Mouse (Mus musculus) testis, postnatal 14 days (tissue): Measurements from ENCODE around the gene Slc5a6.
A peak's percentile ranks its signal among the peaks of the same experiment; 100 is the strongest.
"Not testable (repeated sequence)": the region's sequence is repeated elsewhere in the genome, so short reads cannot be mapped to it uniquely, and the experiment has no call there.

Experiments
- DNase-seq: peaks from one replicate; pipeline ENCODE4 v3.0.0; 2021; ENCODE audit warnings: low spot score

Gene Slc5a6

DNA sequence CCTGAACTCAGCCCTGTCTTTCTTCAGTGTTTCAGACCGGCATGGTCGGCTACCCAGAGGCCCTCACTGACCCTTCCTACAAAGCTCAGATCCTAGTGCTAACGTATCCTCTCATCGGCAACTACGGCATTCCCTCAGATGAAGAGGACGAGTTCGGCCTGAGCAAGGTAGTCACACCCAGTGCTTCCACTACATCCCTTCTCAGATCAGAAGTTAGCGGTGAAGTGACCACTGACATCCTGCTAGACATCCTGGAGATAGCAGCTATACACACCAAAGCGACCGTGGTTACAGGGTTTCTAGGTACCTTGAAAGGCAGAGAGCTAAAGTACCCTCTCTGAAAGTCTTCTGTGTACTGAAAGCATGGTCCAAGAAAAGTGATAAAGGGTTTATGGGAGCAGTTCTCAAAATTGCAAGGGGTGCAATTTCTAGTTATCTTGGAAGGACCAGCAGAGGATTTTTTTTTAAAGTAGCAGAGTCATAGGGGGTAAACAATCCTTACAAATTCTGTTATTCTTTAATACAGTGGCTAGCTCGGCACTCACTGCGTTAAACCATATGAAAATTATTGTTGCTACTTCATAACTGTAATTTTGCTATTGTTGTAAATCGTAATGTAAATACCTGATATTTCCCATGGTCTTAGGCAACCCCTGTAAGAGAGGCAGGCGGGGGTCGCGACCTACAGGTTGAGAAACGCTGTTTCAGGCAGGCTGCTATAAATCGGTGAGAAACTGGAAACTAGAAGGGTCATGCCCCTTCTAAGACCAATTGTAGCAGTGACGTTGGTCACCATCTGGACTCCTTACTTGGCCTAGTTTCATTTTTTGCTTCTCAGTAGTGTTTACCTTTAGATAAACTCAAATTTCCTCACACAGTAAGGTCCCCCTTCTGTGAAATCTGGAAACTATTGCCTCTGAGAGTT, 6.8 kb upstream of the Slc5a6 start:
- no peak for DNase-seq

DNA sequence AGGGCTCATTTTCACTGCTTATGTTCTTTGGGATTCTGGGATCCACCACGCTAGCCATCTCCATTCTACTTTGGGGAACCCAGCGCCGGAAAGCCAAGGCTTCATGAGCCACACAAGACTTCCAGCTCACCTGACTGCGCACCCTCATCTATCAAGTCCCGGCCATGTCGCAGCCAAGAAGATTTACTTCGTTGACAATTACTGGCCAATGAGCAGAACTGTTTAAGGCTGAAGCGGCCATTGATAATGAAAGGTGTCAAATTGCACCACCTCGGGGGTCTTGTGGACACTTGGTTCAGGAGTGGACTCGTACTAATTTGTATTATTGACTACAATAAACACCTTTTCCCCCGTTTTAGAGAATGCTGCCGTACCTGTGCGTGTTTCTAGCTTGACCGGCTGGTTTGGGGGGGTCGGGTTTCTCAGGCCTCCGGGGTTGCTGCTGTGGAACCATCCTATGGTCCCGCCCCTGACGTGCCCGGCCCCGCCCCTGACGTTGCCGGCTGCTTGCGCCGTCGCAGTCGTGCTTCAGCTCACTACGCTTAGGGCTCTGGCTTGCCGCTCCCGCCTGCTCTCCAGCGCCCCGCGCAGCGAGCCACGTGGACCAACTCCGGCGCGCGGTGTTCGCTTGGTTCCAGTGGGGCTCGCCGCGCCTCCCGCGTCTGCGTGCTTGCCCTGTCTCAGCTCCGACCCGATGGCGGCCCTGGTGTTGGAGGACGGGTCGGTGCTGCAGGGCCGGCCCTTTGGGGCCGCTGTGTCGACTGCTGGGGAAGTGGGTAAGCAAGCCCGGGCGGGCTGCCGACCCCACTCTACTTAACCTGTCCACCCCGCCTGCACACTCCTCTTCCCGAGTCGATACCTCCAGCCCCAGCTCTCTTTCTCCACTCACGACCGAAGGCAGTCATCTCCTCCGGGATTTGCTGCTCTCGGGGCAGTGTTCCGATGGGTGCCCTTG, 5.8 kb upstream of the Slc5a6 start, which contains the start of gene Cad:
Gene Cad (plus strand): TSS at position 520 of the 955 bp plus-strand sequence.
- DNase-seq: peak; percentile 91

DNA sequence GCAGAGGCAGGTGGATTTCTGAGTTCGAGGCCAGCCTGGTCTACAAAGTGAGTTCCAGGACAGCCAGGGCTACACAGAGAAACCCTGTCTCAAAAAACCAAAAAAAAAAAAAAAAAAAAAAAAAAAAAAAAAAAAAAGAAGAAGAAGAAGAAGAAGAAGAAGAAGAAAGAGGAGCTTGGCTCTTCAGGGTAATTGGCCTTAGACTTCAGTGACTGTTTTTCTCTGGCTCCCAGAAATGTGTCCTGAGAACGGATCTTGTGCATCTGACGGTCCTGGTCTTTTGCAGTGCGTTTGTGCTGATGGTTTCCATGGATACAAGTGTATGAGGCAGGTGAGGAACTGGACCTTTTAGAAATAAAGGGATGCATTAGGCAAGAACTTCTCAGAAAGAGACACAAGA, 5.0 kb upstream of the Slc5a6 start:
- DNase-seq: not testable (repeated sequence)

GRCm38 (mm10) chr5:31050427-31050826, 1.7 kb upstream of the Slc5a6 start:
- no peak for DNase-seq

DNA sequence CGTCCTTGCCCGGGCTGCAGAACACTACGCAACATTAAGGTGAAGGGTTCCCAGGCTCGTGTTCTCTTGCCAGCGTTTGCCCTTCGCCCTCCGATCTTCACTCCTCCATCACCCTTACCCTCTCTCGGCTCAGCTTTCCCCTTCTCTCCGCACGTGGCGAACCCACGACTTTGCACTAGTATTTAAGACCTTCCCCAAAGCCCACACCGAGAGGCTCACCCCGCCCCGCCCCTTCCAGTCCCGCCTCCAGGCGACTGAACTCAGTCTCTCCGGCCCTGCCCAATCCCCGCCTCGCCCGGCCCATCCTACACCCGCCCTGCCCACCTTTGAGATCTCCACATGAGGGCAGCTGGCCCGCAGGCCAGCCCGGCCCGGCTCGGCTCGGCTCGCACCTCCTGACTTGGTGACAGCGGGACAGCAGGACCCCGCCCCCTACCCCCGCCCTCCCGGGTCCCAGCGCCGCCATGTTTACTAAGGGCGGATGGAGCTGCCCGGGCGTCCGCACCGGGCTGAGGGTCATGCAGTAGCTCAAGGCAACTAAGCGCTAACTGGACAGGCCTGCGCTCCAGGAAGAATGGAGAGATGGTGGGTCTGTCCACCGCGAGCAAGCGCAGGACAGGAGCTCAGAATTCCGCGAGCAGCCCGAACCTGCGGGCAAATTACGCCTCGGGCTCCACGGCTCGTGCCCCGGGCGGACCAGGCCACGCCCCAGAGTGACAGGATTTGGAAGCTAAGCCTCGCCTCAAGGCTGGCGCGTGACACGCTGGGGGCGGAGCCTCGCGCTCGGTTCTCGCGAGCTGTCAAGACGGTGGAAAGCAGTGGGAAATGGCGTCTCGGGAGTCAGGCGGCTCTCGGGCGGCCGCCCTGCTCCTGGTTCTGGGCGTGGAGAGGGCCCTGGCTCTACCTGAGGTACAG, 619 bp downstream of the Slc5a6 start, which contains the start of gene Atraid:
Gene Atraid (plus strand): TSS at position 465 of the 915 bp plus-strand sequence.
- peak; percentile 97 for DNase-seq

GRCm38 (mm10) chr5:31047074-31047473, 1.6 kb downstream of the Slc5a6 start:
- no peak for DNase-seq

GRCm38 (mm10) chr5:31046416-31046815, 2.3 kb downstream of the Slc5a6 start:
- DNase-seq: no peak

DNA sequence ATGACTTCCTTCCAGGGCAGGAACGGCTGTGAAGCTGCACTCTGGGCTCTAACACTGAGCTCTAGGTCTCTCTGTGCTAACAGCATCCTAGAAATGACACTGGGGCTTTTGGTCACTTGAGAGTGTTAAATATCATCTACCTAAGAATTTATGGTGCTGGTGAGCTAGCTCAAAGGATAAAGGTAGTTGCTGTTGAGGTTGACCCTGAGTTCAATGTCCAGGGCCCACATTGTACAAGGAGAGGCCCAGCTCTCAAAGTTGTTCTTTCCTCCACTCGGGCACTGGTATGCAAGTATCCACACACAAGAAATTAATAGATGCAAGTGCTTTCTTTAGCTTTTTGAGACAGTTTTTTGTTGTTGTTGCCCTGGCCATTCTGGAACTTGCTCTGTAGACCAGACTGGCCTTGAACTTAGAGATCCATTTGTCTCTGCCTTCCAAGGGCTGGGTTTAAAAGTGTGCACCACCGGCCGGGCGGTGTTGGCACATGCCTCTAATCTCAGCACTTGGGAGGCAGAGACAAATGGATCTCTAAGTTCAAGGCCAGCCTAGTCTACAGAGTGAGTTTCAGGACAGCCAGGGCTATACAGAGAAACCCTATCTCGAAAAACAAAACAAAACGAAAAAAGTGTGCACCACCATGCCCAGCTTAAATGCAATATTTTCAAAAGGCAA, 10.4 kb downstream of the Slc5a6 start:
- DNase-seq: no peak

DNA sequence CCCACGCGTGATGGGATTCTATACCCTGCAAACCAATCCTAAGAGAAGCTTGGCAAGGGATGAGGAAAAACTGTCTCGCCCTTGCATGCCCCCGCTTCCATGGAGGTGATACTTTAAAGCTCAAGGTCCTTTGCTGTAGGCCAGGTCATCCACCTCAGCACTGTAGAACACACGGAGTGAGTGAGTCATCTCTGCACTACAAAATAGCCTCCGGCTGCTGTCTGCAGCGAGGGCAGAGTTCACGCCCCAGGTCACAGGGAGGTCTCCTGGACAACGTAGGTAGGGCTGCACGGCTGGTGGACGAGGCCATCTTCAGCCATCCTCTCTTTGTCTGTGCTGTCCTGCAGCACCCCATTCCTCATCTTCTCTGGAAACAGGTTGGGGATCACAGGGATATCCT, 12.2 kb downstream of the Slc5a6 start:
- DNase-seq: not testable (repeated sequence)

GRCm38 (mm10) chr5:31034669-31035068, 14.1 kb downstream of the Slc5a6 start:
- no peak for DNase-seq

DNA sequence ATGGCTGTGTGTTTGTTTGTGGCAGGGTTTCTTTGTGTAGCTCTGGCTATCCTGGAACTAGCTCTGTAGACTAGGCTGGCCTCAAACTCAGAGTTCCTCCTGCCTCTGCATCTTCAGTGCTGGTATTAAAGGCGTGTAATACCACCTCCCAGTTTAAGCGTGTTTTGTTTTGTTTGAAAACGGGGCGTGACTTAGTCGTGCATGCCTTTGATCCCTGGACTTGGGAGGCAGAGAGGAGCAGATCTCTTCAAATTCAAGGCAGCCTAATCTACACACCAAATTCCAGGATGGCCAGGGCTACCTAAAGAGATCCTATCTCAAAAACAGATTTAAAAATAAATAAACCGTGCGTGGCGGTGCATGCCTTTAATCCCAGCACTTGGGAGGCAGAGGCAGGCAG, 17.2 kb downstream of the Slc5a6 start:
- no peak for DNase-seq

GRCm38 (mm10) chr5:31030926-31031325, 17.8 kb downstream of the Slc5a6 start:
- no peak for DNase-seq

GRCm38 (mm10) chr5:31024641-31025040, 24.1 kb downstream of the Slc5a6 start:
- no peak for DNase-seq

- DNase-seq: no peak
Observed at GRCm38 (mm10) chr5:31023254-31023653, 25.5 kb downstream of the Slc5a6 start.

DNA sequence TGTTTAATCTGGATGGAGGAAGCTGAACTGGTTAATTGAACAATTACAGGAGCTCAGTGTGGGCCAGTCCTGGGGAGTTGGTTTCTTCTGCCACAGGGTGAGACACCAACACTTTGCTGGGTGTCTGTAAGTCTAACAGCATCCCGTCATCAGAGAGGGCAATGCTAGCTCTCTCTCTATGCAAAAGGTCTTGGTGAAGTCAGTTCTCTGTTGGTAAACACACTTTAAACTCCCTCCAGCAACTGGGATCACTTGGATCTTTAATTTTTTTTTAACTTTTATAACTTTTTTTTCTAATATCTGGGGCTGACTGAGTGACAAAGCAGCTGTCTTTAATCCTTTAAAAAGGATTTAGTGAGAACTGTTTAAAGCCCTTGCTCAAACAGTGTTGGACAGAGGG, 26.0 kb downstream of the Slc5a6 start:
- no peak for DNase-seq

DNA sequence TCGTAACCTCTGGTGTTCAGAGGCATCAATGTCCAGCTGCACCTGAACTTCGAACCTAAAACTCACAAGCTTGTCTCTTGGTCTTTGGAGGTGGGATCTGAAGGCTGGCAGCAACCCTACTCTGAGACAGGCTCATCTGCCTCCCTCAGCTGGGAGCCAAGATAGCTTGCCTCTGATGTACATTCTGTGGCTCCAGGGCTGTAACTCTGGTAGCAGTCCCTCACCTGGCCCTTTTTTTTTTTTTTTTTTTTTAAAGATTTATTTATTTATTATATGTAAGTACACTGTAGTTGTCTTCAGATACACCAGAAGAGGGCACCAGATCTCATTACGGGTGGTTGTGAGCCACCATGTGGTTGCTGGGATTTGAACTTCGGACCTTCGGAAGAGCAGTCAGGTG, 26.9 kb downstream of the Slc5a6 start:
- not testable (repeated sequence) for DNase-seq

DNA sequence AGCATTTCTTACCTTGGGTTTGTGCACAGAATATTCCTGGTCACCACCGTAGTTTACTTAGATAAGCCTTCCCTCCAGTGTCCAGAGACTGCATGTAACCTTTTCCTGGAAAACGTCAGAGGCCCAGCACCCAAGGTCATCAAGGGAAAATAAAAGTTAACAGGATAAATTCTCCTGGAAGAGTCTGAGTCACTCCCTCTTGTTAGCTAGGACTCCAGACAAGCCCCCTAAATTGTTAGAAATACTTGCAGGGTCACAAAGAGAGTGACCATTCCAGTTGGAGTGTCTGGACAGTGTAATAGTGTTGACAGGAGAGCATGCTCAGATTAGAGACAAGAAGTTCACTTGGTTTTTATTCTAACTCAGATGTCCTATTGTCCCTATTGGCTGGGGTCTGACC, 32.8 kb downstream of the Slc5a6 start:
- DNase-seq: no peak

- no peak for DNase-seq
Observed at GRCm38 (mm10) chr5:31012737-31013136, 36.0 kb downstream of the Slc5a6 start.

DNA sequence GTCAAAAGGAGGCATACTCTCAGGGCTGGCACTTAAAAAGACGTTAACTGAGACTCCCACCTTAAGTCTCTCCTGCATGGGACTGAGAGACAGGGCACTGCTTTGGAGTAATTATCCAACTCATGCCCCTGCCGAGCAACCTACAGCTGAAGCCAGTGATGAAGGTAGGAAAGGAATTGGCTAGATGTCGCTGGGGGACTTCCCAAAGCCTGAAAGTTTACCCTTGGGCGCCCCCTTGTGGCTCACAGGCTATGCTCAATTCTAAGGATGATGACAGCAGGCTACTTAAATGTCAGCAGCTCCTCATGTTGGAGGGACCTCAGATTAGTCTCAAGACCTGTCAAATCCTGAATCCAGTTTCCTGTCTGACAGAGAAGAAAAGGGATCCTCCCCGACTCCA, 44.5 kb downstream of the Slc5a6 start:
- DNase-seq: peak; percentile 69

DNA sequence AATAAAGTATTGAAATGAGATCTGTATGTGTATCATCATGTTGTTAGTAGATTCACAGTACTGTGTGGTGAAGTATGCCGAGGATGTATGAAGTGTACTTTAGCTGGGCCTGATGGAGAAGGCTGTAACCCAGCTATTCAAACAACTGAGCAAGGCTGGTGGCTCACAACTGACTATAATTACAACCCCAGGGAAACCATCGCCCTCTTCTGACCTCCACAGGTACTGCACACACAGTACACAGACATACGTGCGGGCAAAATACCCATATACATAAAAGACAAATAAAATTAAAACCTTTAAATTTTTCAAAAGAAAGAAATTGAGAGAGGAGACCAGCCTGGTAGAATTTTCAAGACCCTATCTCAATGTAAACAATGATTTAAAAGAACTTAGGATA, 47.2 kb downstream of the Slc5a6 start:
- DNase-seq: no peak

DNA sequence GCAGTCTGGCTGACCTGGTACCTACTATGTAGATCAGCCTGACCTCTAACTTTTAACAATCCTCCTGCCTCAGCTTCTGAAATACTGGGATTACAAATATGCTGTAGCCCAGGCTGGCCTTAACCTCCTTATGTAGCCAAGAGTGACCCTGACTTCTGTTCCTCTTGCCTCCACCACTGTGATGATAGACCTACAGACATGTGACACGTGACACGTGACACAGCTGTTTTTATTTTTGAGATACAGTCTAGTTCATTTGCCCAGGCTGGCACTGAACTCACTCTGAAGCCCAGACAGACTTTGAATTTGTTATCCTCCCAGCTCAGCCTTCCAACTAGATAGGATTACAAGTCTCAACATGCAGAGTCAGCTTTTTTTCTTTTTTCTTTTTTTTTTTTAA, 47.7 kb downstream of the Slc5a6 start:
- DNase-seq: no peak
